Mouse (Mus musculus): ENCODE data around the gene Rbp7.

DNA sequence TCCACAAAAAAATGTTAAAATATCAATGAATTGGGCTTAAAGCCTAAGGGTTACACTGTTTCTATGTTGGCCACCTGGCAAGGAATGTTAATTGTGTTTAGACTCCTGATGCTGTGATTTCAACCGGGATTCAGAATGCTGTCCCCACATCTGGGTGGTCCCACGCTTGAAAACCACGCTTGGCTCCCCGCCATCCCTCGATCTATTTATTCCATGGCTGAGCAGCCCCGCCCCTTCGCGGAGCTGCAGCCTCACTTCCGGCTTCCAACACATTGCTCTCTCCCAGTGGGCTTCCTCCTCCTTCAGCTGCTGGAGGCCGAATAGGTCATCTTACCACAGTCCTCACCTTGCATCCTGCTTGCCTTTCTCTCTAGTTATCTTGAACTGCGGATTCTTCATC lies 8.9 kb downstream of the Rbp7 start:
- TF ChIP-seq CTCF (IDR thresholded peaks at IDR 0.05; ENCODE audit: low read depth) = no peak
- TF ChIP-seq EP300 (IDR thresholded peaks at IDR 0.05; ENCODE audit: low read depth) = no peak

Data from heart, postnatal 0 days (tissue).